Mouse (Mus musculus): ENCODE data around the gene Ube2d3. TPM values are rescaled to one million over a fixed set of nuclear protein-coding genes. Genes with fewer than 3 reads are reported as not detected.
"Not testable (repeated sequence)": the region's sequence is repeated elsewhere in the genome, so short reads cannot be mapped to it uniquely, and the experiment has no call there.

The Ube2d3 gene
- polyA plus RNA-seq, 1 experiment from 2014 or later: 489 TPM

- no peak for ATAC-seq (replicated peaks; ENCODE audit: extremely low read depth, insufficient read depth, low FRiP score)
- Histone ChIP-seq H3K4me2 (ENCODE audit: low read depth, low read length) (no peak overlapping the region), H3K4me3 (ENCODE audit: low read length) (no peak overlapping the region), H3K27me3 (ENCODE audit: control insufficient read depth, insufficient read depth, low read length) (no peaks in the 10 kb centered on the region), H3K9ac (ENCODE audit: low read length) (no peak overlapping the region), H3K27ac (ENCODE audit: low read length) (no peak overlapping the region), H3K4me1 (ENCODE audit: control insufficient read depth, insufficient read depth, low read length) (peaks cover 16% of the 10 kb centered on the region), H3K9me3 (replicated peaks; ENCODE audit: control insufficient read depth, low read length) (no peaks in the 10 kb centered on the region), H3K36me3 (ENCODE audit: control insufficient read depth, insufficient read depth) (peaks cover 6% of the 10 kb centered on the region; the same call in 1 of the 2 replicates)
Observed at GRCm38 (mm10) chr3:135444930-135445329, 7.0 kb downstream of the Ube2d3 start.

- Histone ChIP-seq H3K9ac (ENCODE audit: low read length) (no peak overlapping the region), H3K36me3 (ENCODE audit: control insufficient read depth, insufficient read depth) (peaks cover 31% of the 10 kb centered on the region), H3K4me2 (ENCODE audit: low read depth, low read length) (no peak overlapping the region), H3K27me3 (ENCODE audit: control insufficient read depth, insufficient read depth, low read length) (no peaks in the 10 kb centered on the region), H3K27ac (ENCODE audit: low read length) (no peak overlapping the region), H3K4me1 (ENCODE audit: control insufficient read depth, insufficient read depth, low read length) (no peaks in the 10 kb centered on the region), H3K9me3 (replicated peaks; ENCODE audit: control insufficient read depth, low read length) (no peaks in the 10 kb centered on the region), H3K4me3 (ENCODE audit: low read length) (no peak overlapping the region)
- ATAC-seq (replicated peaks; ENCODE audit: extremely low read depth, insufficient read depth, low FRiP score): no peak
Observed at GRCm38 (mm10) chr3:135458981-135459380, 21.0 kb downstream of the Ube2d3 start.

GRCm38 (mm10) chr3:135468402-135468801 lies 30.5 kb downstream of the Ube2d3 start:
- Histone ChIP-seq H3K4me1 (ENCODE audit: control insufficient read depth, insufficient read depth, low read length) (peaks cover 9% of the 10 kb centered on the region), H3K9ac (ENCODE audit: low read length) (no peak overlapping the region), H3K4me2 (ENCODE audit: low read depth, low read length) (no peak overlapping the region), H3K36me3 (ENCODE audit: control insufficient read depth, insufficient read depth) (peaks cover 3% of the 10 kb centered on the region; the same call in 1 of the 2 replicates), H3K9me3 (replicated peaks; ENCODE audit: control insufficient read depth, low read length) (no peaks in the 10 kb centered on the region), H3K4me3 (ENCODE audit: low read length) (no peak overlapping the region), H3K27me3 (ENCODE audit: control insufficient read depth, insufficient read depth, low read length) (no peaks in the 10 kb centered on the region), H3K27ac (ENCODE audit: low read length) (no peak overlapping the region)
- 86% methylated on average over 1 of the region's 1 CpGs for WGBS
- no peak for ATAC-seq (replicated peaks; ENCODE audit: extremely low read depth, insufficient read depth, low FRiP score)

GRCm38 (mm10) chr3:135469146-135469545 lies 31.2 kb downstream of the Ube2d3 start:
- Histone ChIP-seq H3K27ac (ENCODE audit: low read length) (no peak overlapping the region), H3K4me3 (ENCODE audit: low read length) (no peak overlapping the region), H3K4me2 (ENCODE audit: low read depth, low read length) (no peak overlapping the region), H3K36me3 (ENCODE audit: control insufficient read depth, insufficient read depth) (no peaks in the 10 kb centered on the region), H3K27me3 (ENCODE audit: control insufficient read depth, insufficient read depth, low read length) (no peaks in the 10 kb centered on the region), H3K9ac (ENCODE audit: low read length) (no peak overlapping the region), H3K9me3 (replicated peaks; ENCODE audit: control insufficient read depth, low read length) (no peaks in the 10 kb centered on the region), H3K4me1 (ENCODE audit: control insufficient read depth, insufficient read depth, low read length) (peaks cover 9% of the 10 kb centered on the region)
- WGBS: 44% methylated on average over 3 of the region's 3 CpGs
- no peak; the same call in 1 of the 2 replicates for ATAC-seq (replicated peaks; ENCODE audit: extremely low read depth, insufficient read depth, low FRiP score)

- WGBS: 34% methylated on average over 4 of the region's 4 CpGs
- no peaks in the 10 kb centered on the region for H3K27me3 ChIP-seq (ENCODE audit: control insufficient read depth, insufficient read depth, low read length)
- no peak overlapping the region for H3K4me3 ChIP-seq (ENCODE audit: low read length)
- H3K9ac ChIP-seq (ENCODE audit: low read length): no peak overlapping the region; the same call in 1 of the 2 replicates
- peak overlapping the region; percentile 46 for H3K27ac ChIP-seq (ENCODE audit: low read length)
- ATAC-seq (replicated peaks; ENCODE audit: extremely low read depth, insufficient read depth, low FRiP score): peak; percentile 89
- no peaks in the 10 kb centered on the region for H3K36me3 ChIP-seq (ENCODE audit: control insufficient read depth, insufficient read depth)
- H3K9me3 ChIP-seq (replicated peaks; ENCODE audit: control insufficient read depth, low read length): no peaks in the 10 kb centered on the region
- no peak overlapping the region for H3K4me2 ChIP-seq (ENCODE audit: low read depth, low read length)
- peaks cover 9% of the 10 kb centered on the region for H3K4me1 ChIP-seq (ENCODE audit: control insufficient read depth, insufficient read depth, low read length)
Observed at GRCm38 (mm10) chr3:135469974-135470373, 32.0 kb downstream of the Ube2d3 start.

GRCm38 (mm10) chr3:135470823-135471222 lies 32.9 kb downstream of the Ube2d3 start:
- ATAC-seq (replicated peaks; ENCODE audit: extremely low read depth, insufficient read depth, low FRiP score): no peak
- no peaks in the 10 kb centered on the region for H3K36me3 ChIP-seq (ENCODE audit: control insufficient read depth, insufficient read depth)
- H3K9ac ChIP-seq (ENCODE audit: low read length): no peak overlapping the region
- no peaks in the 10 kb centered on the region for H3K9me3 ChIP-seq (replicated peaks; ENCODE audit: control insufficient read depth, low read length)
- H3K4me3 ChIP-seq (ENCODE audit: low read length): no peak overlapping the region
- WGBS: 68% methylated on average over 1 of the region's 1 CpGs
- H3K4me2 ChIP-seq (ENCODE audit: low read depth, low read length): no peak overlapping the region
- peaks cover 9% of the 10 kb centered on the region for H3K4me1 ChIP-seq (ENCODE audit: control insufficient read depth, insufficient read depth, low read length)
- H3K27ac ChIP-seq (ENCODE audit: low read length): no peak overlapping the region
- H3K27me3 ChIP-seq (ENCODE audit: control insufficient read depth, insufficient read depth, low read length): no peaks in the 10 kb centered on the region

- H3K9me3 ChIP-seq (replicated peaks; ENCODE audit: control insufficient read depth, low read length): no peaks in the 10 kb centered on the region
- no peak overlapping the region for H3K27ac ChIP-seq (ENCODE audit: low read length)
- no peaks in the 10 kb centered on the region for H3K27me3 ChIP-seq (ENCODE audit: control insufficient read depth, insufficient read depth, low read length)
- no peak overlapping the region for H3K4me2 ChIP-seq (ENCODE audit: low read depth, low read length)
- no peak for ATAC-seq (replicated peaks; ENCODE audit: extremely low read depth, insufficient read depth, low FRiP score)
- H3K4me1 ChIP-seq (ENCODE audit: control insufficient read depth, insufficient read depth, low read length): peaks cover 5% of the 10 kb centered on the region
- H3K36me3 ChIP-seq (ENCODE audit: control insufficient read depth, insufficient read depth): no peaks in the 10 kb centered on the region
- no peak overlapping the region for H3K9ac ChIP-seq (ENCODE audit: low read length)
- H3K4me3 ChIP-seq (ENCODE audit: low read length): no peak overlapping the region
- WGBS: 89% methylated on average over 8 of the region's 8 CpGs
Observed at GRCm38 (mm10) chr3:135475025-135475424, 37.1 kb downstream of the Ube2d3 start.

- no peak overlapping the region for H3K9ac ChIP-seq (ENCODE audit: low read length)
- H3K27ac ChIP-seq (ENCODE audit: low read length): no peak overlapping the region
- no peaks in the 10 kb centered on the region for H3K9me3 ChIP-seq (replicated peaks; ENCODE audit: control insufficient read depth, low read length)
- no peak for ATAC-seq (replicated peaks; ENCODE audit: extremely low read depth, insufficient read depth, low FRiP score)
- no peak overlapping the region for H3K4me2 ChIP-seq (ENCODE audit: low read depth, low read length)
- no peak overlapping the region for H3K4me3 ChIP-seq (ENCODE audit: low read length)
- H3K27me3 ChIP-seq (ENCODE audit: control insufficient read depth, insufficient read depth, low read length): no peaks in the 10 kb centered on the region
- H3K4me1 ChIP-seq (ENCODE audit: control insufficient read depth, insufficient read depth, low read length): no peaks in the 10 kb centered on the region
- no peaks in the 10 kb centered on the region for H3K36me3 ChIP-seq (ENCODE audit: control insufficient read depth, insufficient read depth)
- WGBS: 70% methylated on average over 6 of the region's 6 CpGs
Observed at GRCm38 (mm10) chr3:135476286-135476685, 38.3 kb downstream of the Ube2d3 start.

- no peaks in the 10 kb centered on the region for H3K4me1 ChIP-seq (ENCODE audit: control insufficient read depth, insufficient read depth, low read length)
- WGBS: 88% methylated on average over 2 of the region's 2 CpGs
- no peaks in the 10 kb centered on the region for H3K9me3 ChIP-seq (replicated peaks; ENCODE audit: control insufficient read depth, low read length)
- ATAC-seq (replicated peaks; ENCODE audit: extremely low read depth, insufficient read depth, low FRiP score): no peak
- no peak overlapping the region for H3K4me3 ChIP-seq (ENCODE audit: low read length)
- H3K36me3 ChIP-seq (ENCODE audit: control insufficient read depth, insufficient read depth): no peaks in the 10 kb centered on the region
- no peak overlapping the region for H3K4me2 ChIP-seq (ENCODE audit: low read depth, low read length)
- H3K27ac ChIP-seq (ENCODE audit: low read length): no peak overlapping the region
- no peak overlapping the region for H3K9ac ChIP-seq (ENCODE audit: low read length)
- H3K27me3 ChIP-seq (ENCODE audit: control insufficient read depth, insufficient read depth, low read length): no peaks in the 10 kb centered on the region
Observed at GRCm38 (mm10) chr3:135476977-135477376, 39.0 kb downstream of the Ube2d3 start.

- WGBS: 77% methylated on average over 5 of the region's 5 CpGs
- not testable (repeated sequence) for H3K9me3 ChIP-seq (replicated peaks; ENCODE audit: control insufficient read depth, low read length); H3K9ac ChIP-seq (ENCODE audit: low read length)
Observed at GRCm38 (mm10) chr3:135479090-135479489, 41.1 kb downstream of the Ube2d3 start.

More at GRCm38 (mm10) chr3:135479090-135479489, 41.1 kb downstream of the Ube2d3 start:
- H3K4me3 ChIP-seq (ENCODE audit: low read length); H3K27me3 ChIP-seq (ENCODE audit: control insufficient read depth, insufficient read depth, low read length); H3K36me3 ChIP-seq (ENCODE audit: control insufficient read depth, insufficient read depth); ATAC-seq (replicated peaks; ENCODE audit: extremely low read depth, insufficient read depth, low FRiP score); H3K4me2 ChIP-seq (ENCODE audit: low read depth, low read length); H3K4me1 ChIP-seq (ENCODE audit: control insufficient read depth, insufficient read depth, low read length); H3K27ac ChIP-seq (ENCODE audit: low read length): not testable (repeated sequence)

Measured in heart, embryonic 16.5 days (tissue).